ENCODE assay signal across 8 mouse cellular contexts in genomic region chr8:70593961-70594609, GRCm38 (mm10). TPM values are rescaled to one million over a fixed set of nuclear protein-coding genes. Genes with fewer than 3 reads are reported as not detected.
DNase-seq lines count a peak whose midpoint lies in the region; ATAC-seq and TF ChIP-seq lines count a peak whose summit lies in the region.

Gene Isyna1, plus strand, starts transcription at chr8:70594373.

- H3K4me2 ChIP-seq in forebrain, embryonic 16.5 days (ENCODE audit: low read length): peak within 1 kb of the TSS; percentile 88
- peak within 1 kb of the TSS; percentile 96 for H3K4me2 ChIP-seq in lung, embryonic 15.5 days

- no peak within 1 kb of the TSS for H3K27ac ChIP-seq in forebrain, embryonic 16.5 days (ENCODE audit: low read length)
- peak within 1 kb of the TSS; percentile 85 for H3K27ac ChIP-seq in lung, embryonic 15.5 days
- peak within 1 kb of the TSS; percentile 29 for H3K27ac ChIP-seq in olfactory bulb, adult 2 months (ENCODE audit: insufficient read depth, low read depth, low read length)

- peak; percentile 79 for ATAC-seq in forebrain, embryonic 16.5 days
- ATAC-seq in lung, embryonic 15.5 days (ENCODE audit: borderline replicate concordance, extremely low read depth, low FRiP score, low TSS enrichment): peak; percentile 90

- TF ChIP-seq CTCF in olfactory bulb, adult 2 months (IDR thresholded peaks at IDR 0.05; ENCODE audit: insufficient read depth, low read depth, low read length): no peak

- 0 out of 2 replicates have a peak, but pooled peaks cover 4% of the 10 kb centered on the region for H3K36me3 ChIP-seq in forebrain, embryonic 16.5 days (ENCODE audit: control insufficient read depth, insufficient read depth)
- peaks cover 42% of the 10 kb centered on the region for H3K36me3 ChIP-seq in lung, embryonic 15.5 days

- H3K4me1 ChIP-seq in forebrain, embryonic 16.5 days (replicated peaks; ENCODE audit: control insufficient read depth, insufficient read depth, low read length): peaks cover 39% of the 10 kb centered on the region
- H3K4me1 ChIP-seq in lung, embryonic 15.5 days: peaks cover 54% of the 10 kb centered on the region
- peaks cover 66% of the 10 kb centered on the region for H3K4me1 ChIP-seq in olfactory bulb, adult 2 months (ENCODE audit: control insufficient read depth, insufficient read depth, low read length)

- H3K4me3 ChIP-seq in forebrain, embryonic 16.5 days (replicated peaks; ENCODE audit: low read length): peak within 1 kb of the TSS; percentile 67
- H3K4me3 ChIP-seq in lung, embryonic 15.5 days: peak within 1 kb of the TSS; percentile 72
- H3K4me3 ChIP-seq in olfactory bulb, adult 2 months (ENCODE audit: insufficient read depth, low read depth, low read length): peak within 1 kb of the TSS; percentile 51

- no peak for TF ChIP-seq POLR2A in olfactory bulb, adult 2 months (IDR thresholded peaks at IDR 0.05; ENCODE audit: insufficient read depth, low read depth, low read length)

- no peaks in the 10 kb centered on the region for H3K9me3 ChIP-seq in forebrain, embryonic 16.5 days (ENCODE audit: control insufficient read depth, low read length)
- H3K9me3 ChIP-seq in lung, embryonic 15.5 days: no peaks in the 10 kb centered on the region

- H3K27me3 ChIP-seq in forebrain, embryonic 16.5 days (replicated peaks; ENCODE audit: control insufficient read depth, insufficient read depth, low read length): no peaks in the 10 kb centered on the region
- H3K27me3 ChIP-seq in lung, embryonic 15.5 days: no peaks in the 10 kb centered on the region

- peak; percentile 95 for DNase-seq in MN1 (ENCODE audit: low spot score)
- DNase-seq in cerebellum, adult 18-20 months: peak; percentile 53 to 70
- DNase-seq in heart, postnatal 36 days: peak; percentile 79 to 83
- peak in 1 of 2 experiments; percentile 74 for DNase-seq in layer of hippocampus, adult 18-20 months (ENCODE audit: low spot score in 2 of 2)
- peak; percentile 94 for DNase-seq in thymus, postnatal 0 days (ENCODE audit: low spot score)

- intact Hi-C loops in heart, postnatal 36 days (cut with DNase I): no loop called here

- under 1% methylated on average over 40 of the region's 40 CpGs for WGBS in forebrain, embryonic 16.5 days
- WGBS in lung, embryonic 15.5 days: under 1% methylated on average over 39 of the region's 40 CpGs
- 2% methylated on average over 40 of the region's 40 CpGs for WGBS in olfactory bulb, adult 2 months

- peak within 1 kb of the TSS; percentile 59 for H3K9ac ChIP-seq in forebrain, embryonic 16.5 days (replicated peaks; ENCODE audit: low read depth, low read length)
- peak within 1 kb of the TSS; percentile 63 for H3K9ac ChIP-seq in lung, embryonic 15.5 days

RNA-seq across cellular contexts. Expression of gene Isyna1, which starts in this region (rescaled TPM):
- polyA plus RNA-seq in forebrain, embryonic 16.5 days (2015; fragmentation: Nextera tagmentation; extraction: Ambion mirVana): 116 and 141 TPM in 2 replicates
- 10 to 100 TPM; 22.2 to 25.8 TPM for total RNA-seq in heart, postnatal 36 days (2021)
- 10 to 100 TPM; 47.3 to 47.7 TPM for total RNA-seq in layer of hippocampus, adult 18-20 months (2021)
- 134 TPM in 2 replicates for polyA plus RNA-seq in lung, embryonic 15.5 days (2015; fragmentation: Nextera tagmentation; extraction: Ambion mirVana)
- polyA plus RNA-seq in olfactory bulb, adult 2 months (2012; ENCODE audit: insufficient read depth, insufficient read length, low replicate concordance, missing spikeins): not detected in 2 replicates
- 78.9 and 88.4 TPM in 2 replicates for polyA plus RNA-seq in thymus, postnatal 0 days (2015; fragmentation: Nextera tagmentation; extraction: Ambion mirVana)
